Mouse (Mus musculus) heart, postnatal 14 days (tissue): Measurements from ENCODE around the gene Slc22a12. TPM values are rescaled to one million over a fixed set of nuclear protein-coding genes. Genes with fewer than 3 reads are reported as not detected.

Experiments
- DNase-seq, 2 experiments: peaks; one replicate each; pipeline ENCODE4 v3.0.0; 2021 to 2022
- intact Hi-C: fragments of 180-260 bp; cut with DNase I; formaldehyde crosslinking; loops from one replicate; pipeline ENCODE4 v1.15.1; 2025
- microRNA-seq, 2 experiments: library from miRNA; unstranded; fragments of <30 nt; microRNA quantifications; one replicate each; pipeline ENCODE4 v1.2.0; 2021 to 2022
- total RNA-seq, 2 experiments: library from RNA; stranded (reverse); gene quantifications; 2 replicates each; pipeline ENCODE4 v1.2.3; 2021

Gene Slc22a12
- total RNA-seq, 2 experiments from 2014 or later: not detected

GRCm38 (mm10) chr19:6496462-6497149, 46.2 kb downstream of the Slc22a12 start:
- intact Hi-C loops: no loop called here
- DNase-seq: no peak

DNA sequence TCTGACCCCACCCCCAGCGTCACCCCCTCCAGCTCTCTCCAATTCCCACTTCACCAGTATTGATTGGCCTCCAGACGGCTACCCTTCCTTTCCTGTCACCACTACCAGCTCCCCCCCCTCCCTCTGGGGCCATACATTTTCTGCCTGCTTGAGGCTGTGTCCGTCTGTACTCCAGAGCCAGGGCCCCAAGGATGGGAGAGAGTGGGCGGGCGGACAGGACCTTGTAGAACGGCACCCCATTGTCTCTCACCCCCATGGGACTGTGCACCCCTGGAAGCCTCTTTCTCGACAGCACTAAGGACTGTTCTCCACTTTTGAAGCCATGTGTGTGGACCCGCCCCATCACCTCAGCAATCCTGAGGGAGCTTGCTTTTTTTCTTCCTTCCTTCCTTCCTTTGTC, 47.1 kb downstream of the Slc22a12 start:
- intact Hi-C loops: no loop called here
- DNase-seq: no peak

- intact Hi-C loops: loop anchor here (5.0 kb wide), 1 partner anchor 528 kb away; no protein-coding TSS in a partner anchor
- no peak for DNase-seq
These were observed 48.2 kb downstream of the Slc22a12 start for GRCm38 (mm10) chr19:6494504-6495170.

DNA sequence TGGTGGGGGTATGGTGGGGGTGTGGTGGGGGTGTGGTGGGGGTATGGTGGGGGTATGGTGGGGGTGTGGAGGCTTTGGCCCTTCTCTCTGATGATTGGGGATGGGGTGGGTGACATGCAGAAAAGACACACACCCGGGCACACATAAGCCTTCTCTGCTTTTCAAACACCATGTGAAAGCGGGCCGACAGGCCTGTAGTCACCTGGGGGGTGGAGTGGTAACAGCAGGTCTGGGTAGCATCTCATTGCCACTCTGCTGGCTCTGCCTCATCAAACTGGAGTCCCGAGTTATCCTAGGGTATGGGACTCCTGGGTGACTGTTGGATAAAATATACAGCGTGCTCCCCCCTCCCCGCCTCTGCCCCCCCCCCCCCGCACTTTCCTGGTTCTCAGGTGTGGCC, 48.8 kb downstream of the Slc22a12 start:
- intact Hi-C loops: loop anchor here (5.0 kb wide), 1 partner anchor 528 kb away; no protein-coding TSS in a partner anchor
- DNase-seq: no peak

DNA sequence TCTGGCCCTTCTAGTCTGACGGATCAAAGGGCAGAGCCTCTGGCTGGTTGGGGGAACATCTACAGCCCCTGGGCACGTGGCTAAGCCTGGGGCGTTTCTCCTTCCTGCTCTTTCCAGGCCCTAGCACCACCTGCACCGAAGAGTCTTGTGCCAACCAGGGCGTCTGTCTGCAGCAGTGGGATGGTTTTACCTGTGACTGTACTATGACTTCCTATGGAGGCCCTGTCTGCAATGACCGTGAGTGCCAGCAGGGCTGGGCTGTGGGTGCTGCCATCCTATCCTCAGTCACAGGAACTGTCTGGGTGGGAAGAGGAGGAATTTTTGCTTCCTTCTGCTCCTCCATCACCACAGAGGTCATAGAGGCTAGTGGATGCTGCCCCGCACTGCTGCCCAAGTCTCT, 49.6 kb downstream of the Slc22a12 start:
- intact Hi-C loops: loop anchor here (5.0 kb wide), 1 partner anchor 529 kb away; no protein-coding TSS in a partner anchor
- no peak for DNase-seq

- peak; percentile 62 to 73 for DNase-seq
- intact Hi-C loops: loop anchor here (5.0 kb wide), 1 partner anchor 530 kb away; no protein-coding TSS in a partner anchor
These were observed 50.7 kb downstream of the Slc22a12 start for GRCm38 (mm10) chr19:6492124-6492523.

DNA sequence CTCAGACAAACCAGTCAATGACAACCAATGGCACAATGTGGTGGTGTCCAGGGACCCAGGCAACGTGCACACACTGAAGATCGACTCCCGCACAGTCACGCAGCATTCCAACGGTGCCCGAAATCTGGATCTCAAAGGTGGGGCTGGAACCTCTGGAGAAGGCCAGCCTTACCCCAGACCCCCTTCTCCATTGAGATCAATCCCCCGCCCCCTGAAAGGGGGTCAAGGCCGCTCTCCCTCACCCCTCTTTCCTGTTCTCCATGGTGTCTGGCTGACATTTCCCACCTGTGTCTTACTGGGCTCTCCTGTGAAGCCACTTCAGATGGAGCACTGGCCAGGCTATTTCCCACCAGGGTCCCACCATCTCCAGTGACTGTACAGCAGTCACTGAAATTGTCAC, 51.3 kb downstream of the Slc22a12 start:
- DNase-seq: no peak
- intact Hi-C loops: loop anchor here (5.0 kb wide), 1 partner anchor 531 kb away; no protein-coding TSS in a partner anchor

DNA sequence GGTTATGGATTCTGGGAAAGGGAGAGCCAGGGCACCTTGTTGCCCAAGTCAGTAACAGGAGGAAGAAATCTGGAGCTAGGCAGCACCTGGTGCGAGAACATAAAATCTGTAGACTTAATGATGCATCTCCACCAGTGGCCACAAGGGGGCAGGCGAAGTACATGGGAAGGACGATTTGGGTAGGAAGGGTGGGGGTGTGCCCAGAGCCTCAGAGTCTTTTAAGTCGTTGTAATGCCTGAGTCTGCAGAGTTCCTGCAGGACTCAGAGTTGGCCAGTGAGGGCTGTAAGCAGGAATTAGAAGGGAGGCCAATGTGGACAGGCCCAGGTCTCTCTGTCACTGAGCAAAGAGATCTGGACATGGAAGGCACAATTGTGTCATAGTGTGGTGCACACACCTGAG, 53.8 kb downstream of the Slc22a12 start:
- intact Hi-C loops: loop anchor here (1.0 kb wide), 2 partner anchors 88 to 174 kb away; no protein-coding TSS in a partner anchor
- peak; percentile 85 to 91 for DNase-seq

Small RNAs within 50 kb of the gene (microRNA-seq; reads per million reads assigned to microRNA genes)
- 0 reads per million in 2 experiments for gene Gm26460

Other genes with a start within 250 kb of the Slc22a12 start
- 1 to 10 TPM; 8.9 to 9.8 TPM for gene Cdc42bpg, start 236.6 kb downstream of the Slc22a12 start, total RNA-seq
- 10 to 100 TPM; 18.2 to 18.5 TPM for gene Men1, start 208.1 kb downstream of the Slc22a12 start, total RNA-seq
- gene Map4k2, start 201.9 kb downstream of the Slc22a12 start, total RNA-seq: 10 to 100 TPM; 56.3 TPM
- gene Sf1, start 179.3 kb downstream of the Slc22a12 start, total RNA-seq: 100 to 1,000 TPM; 102 to 105 TPM
- 100 to 1,000 TPM; 824 to 866 TPM for gene Pygm, start 158.6 kb downstream of the Slc22a12 start, total RNA-seq
- 10 to 100 TPM; 66.6 to 70.7 TPM for gene Rasgrp2, start 143.7 kb downstream of the Slc22a12 start, total RNA-seq
- 1 to 10 TPM; 5.2 to 5.9 TPM for gene Nrxn2, start 124.3 kb downstream of the Slc22a12 start, total RNA-seq